Mouse (Mus musculus): Measurements from ENCODE around the gene Fgfr1op.

- TF ChIP-seq CTCF (IDR thresholded peaks at IDR 0.05; ENCODE audit: borderline replicate concordance, insufficient read depth, low read depth, low read length) (no peak), POLR2A (IDR thresholded peaks at IDR 0.05; ENCODE audit: borderline replicate concordance, insufficient read depth, low read length) (no peak)
These were observed 69.2 kb downstream of the Fgfr1op start for GRCm38 (mm10) chr17:8234537-8234936.

Measured in cerebellum, adult 2 months (tissue).